Mouse (Mus musculus): Measurements from ENCODE around the gene 5031439G07Rik. TPM values are rescaled to one million over a fixed set of nuclear protein-coding genes. Genes with fewer than 3 reads are reported as not detected.

5031439G07Rik gene
- total and polyA plus RNA-seq, 3 experiments, result 19.6 to 61.0 TPM; not detected in 1

DNA sequence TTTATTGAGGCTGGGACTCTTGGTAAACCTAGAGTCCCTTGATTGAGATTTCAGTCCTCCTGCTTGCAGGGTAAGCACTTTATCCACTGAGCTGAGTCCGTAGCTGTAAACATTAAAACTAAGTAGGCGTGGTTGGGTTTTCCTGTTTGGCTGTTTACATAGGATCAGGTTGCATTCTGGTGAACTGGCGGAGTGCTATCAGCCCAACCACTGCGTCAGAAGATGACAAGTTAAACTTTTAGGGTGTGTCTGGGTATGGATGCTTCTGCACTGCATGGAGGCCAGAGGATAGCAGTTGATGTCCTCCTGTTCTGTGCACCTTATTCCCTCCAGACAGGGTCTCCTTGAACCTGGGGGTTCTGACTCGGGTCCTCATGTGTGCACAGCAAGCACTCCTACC is 56.0 kb downstream of the 5031439G07Rik start:
- TF ChIP-seq SIN3A (IDR thresholded peaks at IDR 0.05; ENCODE audit: low read length), result peak; percentile 48; the same call in 1 of the 2 replicates
- TF ChIP-seq NRF1 (IDR thresholded peaks at IDR 0.05; ENCODE audit: insufficient read depth, low read depth, low read length, poor library complexity, severe bottlenecking), result no peak
- TF ChIP-seq NELFE (IDR thresholded peaks at IDR 0.05; ENCODE audit: low read depth, low read length), result no peak
- peak; percentile 25; the same call in 1 of the 2 replicates for TF ChIP-seq ETS1 (IDR thresholded peaks at IDR 0.05; ENCODE audit: low read depth, low read length)
- Histone ChIP-seq H3K27ac (ENCODE audit: control insufficient read depth, low read depth, low read length) (no peak overlapping the region), H3K4me3 (ENCODE audit: control insufficient read depth in 1 of 2, insufficient read depth in 1 of 2, low read depth in 2 of 2, low read length in 2 of 2) (no peak overlapping the region), H3K36me3 (ENCODE audit: control insufficient read depth in 1 of 2, insufficient read depth in 2 of 2, low read length in 2 of 2) (peaks cover 0 to 32% of the 10 kb centered on the region in 2 experiments; a peak in 3 of 4 replicates), H3K9ac (ENCODE audit: control insufficient read depth, low read depth, low read length, poor library complexity, severe bottlenecking) (no peak overlapping the region), H3K27me3 (ENCODE audit: control insufficient read depth in 1 of 2, insufficient read depth in 2 of 2, low read length in 2 of 2) (no peaks in the 10 kb centered on the region), H3K4me1 (ENCODE audit: control insufficient read depth in 1 of 2, insufficient read depth in 2 of 2, low read length in 2 of 2) (no peaks in the 10 kb centered on the region), H3K79me2 (ENCODE audit: control insufficient read depth, insufficient read depth, low read length, poor library complexity) (peaks cover 17% of the 10 kb centered on the region), H3K9me3 (replicated peaks; ENCODE audit: insufficient read depth, low read length) (no peaks in the 10 kb centered on the region)
- DNase-seq (ENCODE audit: low read depth, low spot score), result peak; percentile 63

DNA sequence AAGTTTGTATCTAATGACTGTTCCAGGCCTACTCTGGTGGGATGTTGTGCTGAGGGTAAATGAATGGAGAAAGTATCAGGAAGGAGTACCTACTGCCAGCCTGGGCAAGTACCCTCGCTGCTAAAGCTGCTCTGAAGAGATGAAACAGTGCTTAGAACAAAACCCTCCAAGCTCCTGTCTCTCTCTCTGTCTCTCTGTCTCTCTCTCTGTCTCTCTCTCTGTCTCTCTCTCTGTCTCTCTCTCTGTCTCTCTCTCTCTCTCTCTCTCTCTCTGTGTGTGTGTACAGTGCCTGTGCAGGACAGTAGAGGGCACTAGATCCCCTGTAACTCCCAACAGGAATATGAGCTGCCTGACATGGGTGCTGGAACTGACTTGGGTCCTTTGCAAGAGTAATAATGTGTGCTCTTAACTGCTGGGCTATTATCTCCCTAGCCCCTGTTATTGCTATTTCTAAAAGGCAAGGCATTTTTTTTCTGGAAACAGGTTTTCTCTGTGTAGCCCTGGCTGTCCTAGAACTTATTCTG is 62.8 kb downstream of the 5031439G07Rik start:
- Histone ChIP-seq H3K79me2 (ENCODE audit: control insufficient read depth, insufficient read depth, low read length, poor library complexity) (peaks cover 52% of the 10 kb centered on the region), H3K27me3 (ENCODE audit: control insufficient read depth in 1 of 2, insufficient read depth in 2 of 2, low read length in 2 of 2) (no peaks in the 10 kb centered on the region), H3K4me3 (ENCODE audit: control insufficient read depth in 1 of 2, insufficient read depth in 1 of 2, low read depth in 2 of 2, low read length in 2 of 2) (no peak overlapping the region), H3K4me1 (ENCODE audit: control insufficient read depth in 1 of 2, insufficient read depth in 2 of 2, low read length in 2 of 2) (peaks cover 0 to 8% of the 10 kb centered on the region in 2 experiments; a peak in 2 of 4 replicates), H3K27ac (ENCODE audit: control insufficient read depth, low read depth, low read length) (no peak overlapping the region), H3K9me3 (replicated peaks; ENCODE audit: insufficient read depth, low read length) (no peaks in the 10 kb centered on the region), H3K9ac (ENCODE audit: control insufficient read depth, low read depth, low read length, poor library complexity, severe bottlenecking) (peak overlapping the region; percentile 21; the same call in 1 of the 2 replicates), H3K36me3 (ENCODE audit: control insufficient read depth in 1 of 2, insufficient read depth in 2 of 2, low read length in 2 of 2) (peaks cover 17 to 25% of the 10 kb centered on the region in 2 experiments)
- TF ChIP-seq HCFC1 (IDR thresholded peaks at IDR 0.05; ENCODE audit: low read depth, low read length) (no peak), JUND (IDR thresholded peaks at IDR 0.05; ENCODE audit: low read depth, low read length) (peak; percentile 94), CTCF (IDR thresholded peaks at IDR 0.05 in 2 of 3, conservative IDR thresholded peaks at IDR 0.05 in 1 of 3; ENCODE audit: control insufficient read depth in 1 of 3, insufficient read depth in 1 of 3, low read depth in 2 of 3, low read length in 3 of 3, poor library complexity in 1 of 3, severe bottlenecking in 1 of 3) (peak; percentile 20 to 47 (median 46); a peak in 5 of 6 replicates)
- DNase-seq (ENCODE audit: low read depth, low spot score), result peak; percentile 73

DNA sequence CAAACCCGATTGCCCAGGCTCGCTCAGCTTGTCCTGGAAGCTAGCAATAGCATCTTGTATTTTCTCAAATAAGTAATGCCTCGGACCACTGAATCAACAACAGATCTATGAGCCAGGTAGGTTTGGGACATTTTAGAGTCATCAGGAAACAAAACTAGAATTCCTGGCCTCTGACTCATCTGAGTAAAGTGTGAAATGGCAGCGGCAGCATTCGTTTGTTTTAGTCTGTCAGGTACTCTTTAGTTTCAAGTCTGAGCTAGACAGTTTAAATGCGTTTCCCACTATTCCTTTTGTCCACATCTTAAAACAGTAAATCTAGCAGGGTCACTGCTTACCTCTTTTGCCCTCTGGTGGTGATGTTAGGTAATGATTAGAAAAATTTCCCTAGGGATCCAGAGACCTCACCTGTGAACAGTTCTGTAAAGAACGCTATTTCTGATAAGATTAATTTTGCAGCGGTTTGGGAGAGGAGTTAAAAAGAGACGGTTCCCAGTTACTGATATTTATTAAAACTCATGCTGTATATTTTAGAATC is 63.5 kb downstream of the 5031439G07Rik start:
- Histone ChIP-seq H3K4me3 (ENCODE audit: control insufficient read depth in 1 of 2, insufficient read depth in 1 of 2, low read depth in 2 of 2, low read length in 2 of 2) (peak overlapping the region; percentile 54 to 80), H3K9me3 (replicated peaks; ENCODE audit: insufficient read depth, low read length) (no peaks in the 10 kb centered on the region), H3K79me2 (ENCODE audit: control insufficient read depth, insufficient read depth, low read length, poor library complexity) (peaks cover 51% of the 10 kb centered on the region), H3K9ac (ENCODE audit: control insufficient read depth, low read depth, low read length, poor library complexity, severe bottlenecking) (peak overlapping the region; percentile 95), H3K27me3 (ENCODE audit: control insufficient read depth in 1 of 2, insufficient read depth in 2 of 2, low read length in 2 of 2) (no peaks in the 10 kb centered on the region), H3K4me1 (ENCODE audit: control insufficient read depth in 1 of 2, insufficient read depth in 2 of 2, low read length in 2 of 2) (peaks cover 0 to 8% of the 10 kb centered on the region in 2 experiments; a peak in 2 of 4 replicates), H3K36me3 (ENCODE audit: control insufficient read depth in 1 of 2, insufficient read depth in 2 of 2, low read length in 2 of 2) (peaks cover 17 to 22% of the 10 kb centered on the region in 2 experiments), H3K27ac (ENCODE audit: control insufficient read depth, low read depth, low read length) (no peak overlapping the region)
- peak; percentile 62 for DNase-seq (ENCODE audit: low read depth, low spot score)
- no peak for TF ChIP-seq MAZ (IDR thresholded peaks at IDR 0.05; ENCODE audit: low read depth, low read length)
- TF ChIP-seq SMC3 (IDR thresholded peaks at IDR 0.05; ENCODE audit: low read depth, low read length), result peak; percentile 50
- peak; percentile 42 for TF ChIP-seq RAD21 (IDR thresholded peaks at IDR 0.05; ENCODE audit: low read depth, low read length)
- peak in 2 of 3 experiments; percentile 62 to 73; a peak in 4 of 6 replicates for TF ChIP-seq CTCF (IDR thresholded peaks at IDR 0.05 in 2 of 3, conservative IDR thresholded peaks at IDR 0.05 in 1 of 3; ENCODE audit: control insufficient read depth in 1 of 3, insufficient read depth in 1 of 3, low read depth in 2 of 3, low read length in 3 of 3, poor library complexity in 1 of 3, severe bottlenecking in 1 of 3)
- no peak for TF ChIP-seq KAT2A (conservative IDR thresholded peaks at IDR 0.05; ENCODE audit: low read depth, low read length)
- 0 out of 2 replicates have a peak, but pooled peaks have one; percentile 44 for TF ChIP-seq SIN3A (IDR thresholded peaks at IDR 0.05; ENCODE audit: low read length)

All from MEL (cell line).